ENCODE assay signal across 24 mouse cellular contexts in the genomic region with DNA sequence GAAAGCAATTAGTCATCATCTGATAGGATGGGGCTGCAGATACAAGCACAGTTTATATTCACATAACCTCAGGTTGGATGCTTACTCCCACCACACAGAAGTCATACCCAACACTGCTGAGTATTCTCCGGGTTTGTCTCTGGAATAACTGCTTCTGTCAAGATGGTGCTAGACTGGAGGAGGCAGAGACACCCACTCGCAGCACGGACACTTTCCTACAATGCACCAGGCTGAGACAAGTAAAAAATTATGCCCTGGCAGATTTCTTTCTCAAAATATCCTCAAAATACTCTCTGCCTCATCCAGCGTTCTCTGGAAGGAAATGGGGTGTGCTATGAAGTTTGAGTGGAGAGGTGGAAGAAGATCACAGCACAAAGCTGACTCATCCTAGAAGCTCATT.
DNase-seq lines count a peak whose midpoint lies in the region; ATAC-seq and TF ChIP-seq lines count a peak whose summit lies in the region.
"Had no signal": no experiment of that assay in that cellular context is flagged by ENCODE, and none has a peak within 500 bp of the region (broad histone marks: within the 10 kb centered on the region; RNA-seq: fewer than 3 reads in every experiment).

No protein-coding gene starts in this region.

- TF ChIP-seq CTCF in liver, postnatal 0 days (IDR thresholded peaks at IDR 0.05; ENCODE audit: low read depth): no peak

- no peaks in the 10 kb centered on the region for H3K9me3 ChIP-seq in hindbrain, embryonic 11.5 days (ENCODE audit: control insufficient read depth, low read length)
- no peaks in the 10 kb centered on the region for H3K9me3 ChIP-seq in liver, postnatal 0 days (ENCODE audit: low read length)
- H3K9me3 ChIP-seq: hindbrain, embryonic 15.5 days; limb, embryonic 10.5 days; lung, embryonic 15.5 days; midbrain, embryonic 12.5 days had no signal

- no peak overlapping the region for H3K27ac ChIP-seq in hindbrain, embryonic 11.5 days (ENCODE audit: low read depth, low read length)
- no peak overlapping the region for H3K27ac ChIP-seq in liver, postnatal 0 days (ENCODE audit: low read depth)
- H3K27ac ChIP-seq: hindbrain, embryonic 15.5 days; kidney, postnatal 0 days; limb, embryonic 10.5 days; lung, embryonic 15.5 days; macrophage; midbrain, embryonic 12.5 days had no signal

- no peaks in the 10 kb centered on the region for H3K4me1 ChIP-seq in hindbrain, embryonic 11.5 days (replicated peaks; ENCODE audit: control insufficient read depth, insufficient read depth, low read length)
- no peaks in the 10 kb centered on the region for H3K4me1 ChIP-seq in liver, postnatal 0 days (ENCODE audit: insufficient read depth)
- H3K4me1 ChIP-seq: hindbrain, embryonic 15.5 days; limb, embryonic 10.5 days; midbrain, embryonic 12.5 days had no signal

- no peaks in the 10 kb centered on the region for H3K36me3 ChIP-seq in hindbrain, embryonic 11.5 days (ENCODE audit: control insufficient read depth, insufficient read depth, low read length)
- H3K36me3 ChIP-seq in liver, postnatal 0 days (replicated peaks; ENCODE audit: insufficient read depth, low read length): no peaks in the 10 kb centered on the region
- H3K36me3 ChIP-seq: hindbrain, embryonic 15.5 days; limb, embryonic 10.5 days; lung, embryonic 15.5 days; midbrain, embryonic 12.5 days had no signal

- no peak overlapping the region for H3K9ac ChIP-seq in hindbrain, embryonic 11.5 days (ENCODE audit: low read depth, low read length)
- H3K9ac ChIP-seq in liver, postnatal 0 days (replicated peaks): no peak overlapping the region
- H3K9ac ChIP-seq: forebrain, postnatal 0 days; hindbrain, embryonic 15.5 days; lung, embryonic 15.5 days; midbrain, embryonic 12.5 days had no signal

- no peak overlapping the region for H3K4me2 ChIP-seq in hindbrain, embryonic 11.5 days (replicated peaks; ENCODE audit: low read depth, low read length)
- H3K4me2 ChIP-seq in liver, postnatal 0 days (ENCODE audit: low read depth, low read length): no peak overlapping the region
- H3K4me2 ChIP-seq: heart, embryonic 11.5 days; hindbrain, embryonic 15.5 days; liver, embryonic 11.5 days; lung, embryonic 15.5 days; midbrain, embryonic 12.5 days had no signal

- H3K4me3 ChIP-seq in hindbrain, embryonic 11.5 days (ENCODE audit: low read depth, low read length): no peak overlapping the region
- no peak overlapping the region for H3K4me3 ChIP-seq in liver, postnatal 0 days (ENCODE audit: low read depth, low read length)
- H3K4me3 ChIP-seq: hindbrain, embryonic 15.5 days; limb, embryonic 10.5 days; lung, embryonic 15.5 days; midbrain, embryonic 12.5 days had no signal

- peak; percentile 90 for DNase-seq in right cerebral cortex, adult 18-20 months
- DNase-seq in right cerebral cortex, postnatal 4 days: no peak
- peak; percentile 4 to 15 for DNase-seq in layer of hippocampus, postnatal 36 days
- DNase-seq in right cerebral cortex, adult 2 months (ENCODE audit: low spot score in 2 of 2): peak; percentile 78 to 85
- DNase-seq in hindbrain, embryonic 11.5 days (ENCODE audit: low spot score): no peak
- no peak for DNase-seq in spleen, postnatal 10 days (ENCODE audit: low spot score in 2 of 2)
- no peak for DNase-seq in liver, postnatal 0 days
- DNase-seq: adrenal gland, postnatal 14 days; cerebellum, adult 9-10 months; forebrain, postnatal 0 days; heart, postnatal 14 days; kidney, adult 11 months; retina, postnatal 1 day; thymus, postnatal 4 days had no signal

- H3K27me3 ChIP-seq in hindbrain, embryonic 11.5 days (ENCODE audit: control insufficient read depth, insufficient read depth, low read length): no peaks in the 10 kb centered on the region
- H3K27me3 ChIP-seq in liver, postnatal 0 days (ENCODE audit: insufficient read depth, low read length): no peaks in the 10 kb centered on the region
- H3K27me3 ChIP-seq: hindbrain, embryonic 15.5 days; lung, embryonic 15.5 days; midbrain, embryonic 12.5 days; Patski had no signal

- no peak for TF ChIP-seq EP300 in liver, postnatal 0 days (IDR thresholded peaks at IDR 0.05; ENCODE audit: low read depth)

- ATAC-seq in hindbrain, embryonic 11.5 days (ENCODE audit: low FRiP score): no peak
- ATAC-seq in liver, postnatal 0 days: no peak
- ATAC-seq: activated CD4-positive, CD25-positive, alpha-beta regulatory T cell, adult 4 months; forebrain, postnatal 0 days; Patski had no signal

- 90% methylated on average over 4 of the region's 4 CpGs for WGBS in hindbrain, embryonic 11.5 days
- 71% methylated on average over 4 of the region's 4 CpGs for WGBS in liver, postnatal 0 days (ENCODE audit: insufficient replicate concordance)

Comparison
In these comparisons a context has a peak if more than half of its experiments do, and no peak if none do; other contexts are left out.
1. DNase-seq: peak in right cerebral cortex, adult 18-20 months (single experiment), layer of hippocampus, postnatal 36 days (2 of 2) and right cerebral cortex, adult 2 months (2 of 2); none in right cerebral cortex, postnatal 4 days (single experiment), hindbrain, embryonic 11.5 days (single experiment), spleen, postnatal 10 days (0 of 2) and liver, postnatal 0 days (single experiment).